Mouse (Mus musculus) adipocyte (in vitro differentiated cells): Measurements from ENCODE around the gene Crybg2.

Experiments
- DNase-seq: peaks from one replicate; pipeline ENCODE4 v3.0.0-alpha.2; 2016; ENCODE audit warnings: low spot score

Crybg2 gene

GRCm38 (mm10) chr4:134120916-134121315 lies 60.3 kb downstream of the Crybg2 start:
- DNase-seq, result no peak

- DNase-seq, result no peak
Measured at GRCm38 (mm10) chr4:134121571-134121970, 61.0 kb downstream of the Crybg2 start.

- no peak for DNase-seq
Measured at GRCm38 (mm10) chr4:134122281-134122680, 61.7 kb downstream of the Crybg2 start.

- no peak for DNase-seq
Measured at GRCm38 (mm10) chr4:134123147-134123546, 62.5 kb downstream of the Crybg2 start.

- no peak for DNase-seq
Measured at GRCm38 (mm10) chr4:134123680-134124551, 63.3 kb downstream of the Crybg2 start.

GRCm38 (mm10) chr4:134125383-134126060 lies 64.9 kb downstream of the Crybg2 start:
- DNase-seq, result no peak

- DNase-seq, result no peak
Measured at GRCm38 (mm10) chr4:134126300-134127120, 65.9 kb downstream of the Crybg2 start.

- no peak for DNase-seq
Measured at GRCm38 (mm10) chr4:134127121-134127455, 66.5 kb downstream of the Crybg2 start.

- DNase-seq, result no peak
Measured at GRCm38 (mm10) chr4:134127793-134128192, 67.2 kb downstream of the Crybg2 start.

GRCm38 (mm10) chr4:134128221-134128982 lies 67.8 kb downstream of the Crybg2 start, which contains the start of gene Sh3bgrl3:
Gene Sh3bgrl3 (minus strand): TSS chr4:134128789.
- peak; percentile 73 for DNase-seq

GRCm38 (mm10) chr4:134128983-134129362 lies 68.4 kb downstream of the Crybg2 start:
- no peak for DNase-seq

GRCm38 (mm10) chr4:134129482-134129881 lies 68.9 kb downstream of the Crybg2 start:
- DNase-seq, result no peak

GRCm38 (mm10) chr4:134132117-134132516 lies 71.5 kb downstream of the Crybg2 start:
- DNase-seq, result peak; percentile 22

- peak; percentile 12 for DNase-seq
Measured at GRCm38 (mm10) chr4:134132519-134133095, 72.0 kb downstream of the Crybg2 start.

- DNase-seq, result peak; percentile 76
Measured at GRCm38 (mm10) chr4:134136280-134136926, 75.8 kb downstream of the Crybg2 start.

GRCm38 (mm10) chr4:134138857-134139256 lies 78.2 kb downstream of the Crybg2 start:
- DNase-seq, result peak; percentile 22
